Mouse (Mus musculus): ENCODE results near the gene Edaradd. TPM values are rescaled to one million over a fixed set of nuclear protein-coding genes. Genes with fewer than 3 reads are reported as not detected.
A peak's percentile ranks its signal among the peaks of the same experiment; 100 is the strongest.

The Edaradd gene
- polyA plus RNA-seq, 1 experiment from 2014 or later = 1.8 TPM

DNA sequence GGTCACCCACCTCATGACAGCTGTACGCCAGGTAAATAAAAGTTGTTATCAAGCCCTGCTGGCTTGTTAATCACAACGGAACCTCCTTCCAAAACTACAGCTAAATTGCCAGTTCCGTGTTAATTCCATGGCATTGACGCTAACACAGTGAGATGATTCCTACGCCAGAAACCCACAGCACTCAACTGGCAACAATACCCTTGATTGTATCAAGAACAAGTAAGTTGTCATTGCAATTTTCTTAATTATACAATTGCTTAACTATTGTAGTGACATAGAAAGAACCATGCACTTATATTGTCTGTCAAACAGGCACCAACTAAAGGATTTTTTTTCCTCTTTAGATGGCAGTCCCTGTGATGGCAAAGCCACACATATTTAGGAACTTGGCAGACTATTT lies 23.0 kb upstream of the Edaradd start:
- Histone ChIP-seq H3K36me3 (no peaks in the 10 kb centered on the region), H3K9ac (no peak overlapping the region), H3K27me3 (peaks cover 3% of the 10 kb centered on the region; the same call in 1 of the 2 replicates), H3K4me3 (no peak overlapping the region), H3K4me2 (no peak overlapping the region), H3K27ac (replicated peaks) (no peak overlapping the region), H3K4me1 (replicated peaks) (peaks cover 20% of the 10 kb centered on the region), H3K9me3 (no peaks in the 10 kb centered on the region)
- WGBS = 80% methylated on average over 5 of the region's 5 CpGs
- ATAC-seq (ENCODE audit: low FRiP score, low read depth) = no peak

GRCm38 (mm10) chr13:12542006-12542981 lies 22.1 kb upstream of the Edaradd start:
- peaks cover 20% of the 10 kb centered on the region for H3K4me1 ChIP-seq (replicated peaks)
- H3K4me2 ChIP-seq = peak overlapping the region; percentile 46
- no peaks in the 10 kb centered on the region for H3K9me3 ChIP-seq
- WGBS = 11% methylated on average over 23 of the region's 23 CpGs
- ATAC-seq (ENCODE audit: low FRiP score, low read depth) = no peak; the same call in 1 of the 2 replicates
- no peak overlapping the region for H3K9ac ChIP-seq
- peaks cover 3% of the 10 kb centered on the region; the same call in 1 of the 2 replicates for H3K27me3 ChIP-seq
- no peak overlapping the region for H3K27ac ChIP-seq (replicated peaks)
- peak overlapping the region; percentile 17; the same call in 1 of the 2 replicates for H3K4me3 ChIP-seq
- H3K36me3 ChIP-seq = no peaks in the 10 kb centered on the region

- Histone ChIP-seq H3K9ac (no peak overlapping the region), H3K27ac (replicated peaks) (peak overlapping the region; percentile 60)
- ATAC-seq (ENCODE audit: low FRiP score, low read depth) = no peak
These were observed 19.9 kb upstream of the Edaradd start for GRCm38 (mm10) chr13:12540119-12540518.

GRCm38 (mm10) chr13:12539716-12540115 lies 19.5 kb upstream of the Edaradd start:
- ATAC-seq (ENCODE audit: low FRiP score, low read depth) = peak; percentile 81
- WGBS = 13% methylated on average over 11 of the region's 11 CpGs
- Histone ChIP-seq H3K36me3 (no peaks in the 10 kb centered on the region), H3K4me2 (peak overlapping the region; percentile 40), H3K4me3 (peak overlapping the region; percentile 3; the same call in 1 of the 2 replicates), H3K4me1 (replicated peaks) (peaks cover 20% of the 10 kb centered on the region), H3K9me3 (0 out of 2 replicates have a peak, but pooled peaks cover 3% of the 10 kb centered on the region), H3K9ac (no peak overlapping the region), H3K27ac (replicated peaks) (peak overlapping the region; percentile 60), H3K27me3 (peaks cover 3% of the 10 kb centered on the region; the same call in 1 of the 2 replicates)

More at GRCm38 (mm10) chr13:12540119-12540518, 19.9 kb upstream of the Edaradd start:
- Histone ChIP-seq H3K4me3 (peak overlapping the region; percentile 3; the same call in 1 of the 2 replicates), H3K36me3 (no peaks in the 10 kb centered on the region), H3K27me3 (peaks cover 3% of the 10 kb centered on the region; the same call in 1 of the 2 replicates), H3K9me3 (0 out of 2 replicates have a peak, but pooled peaks cover 3% of the 10 kb centered on the region), H3K4me1 (replicated peaks) (peaks cover 20% of the 10 kb centered on the region), H3K4me2 (peak overlapping the region; percentile 40)
- WGBS = 59% methylated on average over 13 of the region's 13 CpGs

DNA sequence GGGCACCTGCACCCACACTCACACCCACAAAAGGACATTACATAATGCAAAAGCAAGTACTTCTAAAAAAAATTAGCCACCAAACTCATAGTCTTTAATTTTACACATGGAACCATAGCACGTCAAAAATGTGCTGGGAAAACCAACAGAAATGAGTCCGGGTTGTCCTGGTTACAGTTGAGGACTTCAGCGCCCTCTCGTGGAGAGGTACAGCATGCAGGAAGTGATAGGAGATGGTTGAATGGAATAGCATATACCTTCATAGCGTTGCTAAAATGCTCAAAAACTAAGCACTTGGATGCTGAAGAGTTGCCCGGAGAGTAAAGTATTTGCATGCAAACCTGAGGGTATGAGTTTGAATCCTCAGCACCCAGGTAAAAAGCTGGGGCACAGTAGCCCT lies 17.7 kb upstream of the Edaradd start:
- Histone ChIP-seq H3K9me3 (0 out of 2 replicates have a peak, but pooled peaks cover 3% of the 10 kb centered on the region), H3K27ac (replicated peaks) (no peak overlapping the region), H3K4me2 (no peak overlapping the region), H3K4me3 (no peak overlapping the region), H3K9ac (no peak overlapping the region), H3K4me1 (replicated peaks) (peaks cover 20% of the 10 kb centered on the region), H3K36me3 (no peaks in the 10 kb centered on the region), H3K27me3 (peaks cover 3% of the 10 kb centered on the region; the same call in 1 of the 2 replicates)
- 80% methylated on average over 6 of the region's 6 CpGs for WGBS
- ATAC-seq (ENCODE audit: low FRiP score, low read depth) = no peak

DNA sequence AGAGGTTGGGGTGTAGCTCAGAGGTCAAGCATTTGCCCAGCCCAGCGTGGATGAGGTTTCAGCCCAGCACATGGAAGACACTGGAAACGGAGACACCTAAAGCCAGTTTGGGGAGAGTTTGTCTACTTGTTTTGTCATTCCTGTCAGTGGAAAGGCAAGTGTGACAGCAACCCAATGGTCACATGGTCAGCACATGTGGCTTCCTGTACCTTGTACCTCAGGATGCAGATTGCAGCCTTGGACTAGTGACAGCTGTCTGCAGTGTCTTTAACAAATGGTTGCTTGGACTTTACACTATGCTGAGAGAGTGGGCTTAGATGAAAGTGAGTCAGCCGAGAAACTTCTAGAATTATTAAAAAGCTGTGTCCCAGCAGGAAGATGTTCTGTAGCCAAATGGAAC lies 14.4 kb upstream of the Edaradd start:
- no peaks in the 10 kb centered on the region for H3K27me3 ChIP-seq
- 0 out of 2 replicates have a peak, but pooled peaks cover 3% of the 10 kb centered on the region for H3K4me1 ChIP-seq (replicated peaks)
- no peak for ATAC-seq (ENCODE audit: low FRiP score, low read depth)
- no peak overlapping the region for H3K9ac ChIP-seq
- no peak overlapping the region for H3K27ac ChIP-seq (replicated peaks)
- no peak overlapping the region for H3K4me2 ChIP-seq
- H3K9me3 ChIP-seq = 0 out of 2 replicates have a peak, but pooled peaks cover 3% of the 10 kb centered on the region
- 91% methylated on average over 3 of the region's 3 CpGs for WGBS
- no peak overlapping the region for H3K4me3 ChIP-seq
- H3K36me3 ChIP-seq = no peaks in the 10 kb centered on the region

GRCm38 (mm10) chr13:12525678-12526077 lies 5.4 kb upstream of the Edaradd start:
- Histone ChIP-seq H3K4me2 (no peak overlapping the region), H3K4me3 (no peak overlapping the region), H3K27me3 (no peaks in the 10 kb centered on the region), H3K4me1 (replicated peaks) (no peaks in the 10 kb centered on the region), H3K9ac (no peak overlapping the region), H3K27ac (replicated peaks) (no peak overlapping the region), H3K36me3 (no peaks in the 10 kb centered on the region), H3K9me3 (no peaks in the 10 kb centered on the region)
- 87% methylated on average over 4 of the region's 4 CpGs for WGBS
- ATAC-seq (ENCODE audit: low FRiP score, low read depth) = no peak

GRCm38 (mm10) chr13:12522346-12522745 lies 2.1 kb upstream of the Edaradd start:
- Histone ChIP-seq H3K4me1 (replicated peaks) (peaks cover 6% of the 10 kb centered on the region; the same call in 1 of the 2 replicates), H3K4me2 (no peak overlapping the region), H3K9me3 (no peaks in the 10 kb centered on the region), H3K4me3 (no peak overlapping the region), H3K27ac (replicated peaks) (no peak overlapping the region), H3K27me3 (no peaks in the 10 kb centered on the region), H3K36me3 (no peaks in the 10 kb centered on the region), H3K9ac (no peak overlapping the region)
- no peak for ATAC-seq (ENCODE audit: low FRiP score, low read depth)

- peak; percentile 69; the same call in 1 of the 2 replicates for ATAC-seq (ENCODE audit: low FRiP score, low read depth)
- H3K4me2 ChIP-seq = peak overlapping the region; percentile 98
- H3K27me3 ChIP-seq = no peaks in the 10 kb centered on the region
- H3K27ac ChIP-seq (replicated peaks) = no peak overlapping the region
- no peaks in the 10 kb centered on the region for H3K36me3 ChIP-seq
- 4% methylated on average over 18 of the region's 18 CpGs for WGBS
- H3K4me1 ChIP-seq (replicated peaks) = peaks cover 6% of the 10 kb centered on the region; the same call in 1 of the 2 replicates
- H3K9me3 ChIP-seq = no peaks in the 10 kb centered on the region
- peak overlapping the region; percentile 56 for H3K4me3 ChIP-seq
- peak overlapping the region; percentile 43 for H3K9ac ChIP-seq
These were observed 867 bp downstream of the Edaradd start for GRCm38 (mm10) chr13:12519371-12519770.

- H3K4me3 ChIP-seq = no peak overlapping the region
- 77% methylated on average over 8 of the region's 9 CpGs for WGBS
- no peak overlapping the region for H3K27ac ChIP-seq (replicated peaks)
- H3K4me1 ChIP-seq (replicated peaks) = no peaks in the 10 kb centered on the region
- no peak overlapping the region for H3K4me2 ChIP-seq
- no peak overlapping the region for H3K9ac ChIP-seq
- no peak for ATAC-seq (ENCODE audit: low FRiP score, low read depth)
- no peaks in the 10 kb centered on the region for H3K9me3 ChIP-seq
- H3K27me3 ChIP-seq = no peaks in the 10 kb centered on the region
- H3K36me3 ChIP-seq = no peaks in the 10 kb centered on the region
These were observed 8.9 kb downstream of the Edaradd start for GRCm38 (mm10) chr13:12511189-12511965.

GRCm38 (mm10) chr13:12510032-12510431 lies 10.2 kb downstream of the Edaradd start:
- no peak overlapping the region for H3K9ac ChIP-seq
- H3K27me3 ChIP-seq = no peaks in the 10 kb centered on the region
- H3K4me1 ChIP-seq (replicated peaks) = no peaks in the 10 kb centered on the region
- H3K27ac ChIP-seq (replicated peaks) = no peak overlapping the region
- 87% methylated on average over 6 of the region's 6 CpGs for WGBS
- no peak for ATAC-seq (ENCODE audit: low FRiP score, low read depth)
- no peak overlapping the region for H3K4me2 ChIP-seq
- no peaks in the 10 kb centered on the region for H3K36me3 ChIP-seq
- no peaks in the 10 kb centered on the region for H3K9me3 ChIP-seq
- no peak overlapping the region for H3K4me3 ChIP-seq

Measured in hindbrain, embryonic 15.5 days (tissue).